Mouse (Mus musculus): ENCODE data around the gene Mrpl24. TPM values are rescaled to one million over a fixed set of nuclear protein-coding genes. Genes with fewer than 3 reads are reported as not detected.

The Mrpl24 gene
- total and polyA plus RNA-seq, 2 experiments from 2014 or later: 39.7 to 41.7 TPM

GRCm38 (mm10) chr3:87972203-87972664 lies 52.9 kb downstream of the Mrpl24 start:
- no peak overlapping the region; the same call in 1 of the 2 replicates for H3K9ac ChIP-seq (replicated peaks; ENCODE audit: low read length, poor library complexity, severe bottlenecking)
- H3K9me3 ChIP-seq (ENCODE audit: low read length): no peaks in the 10 kb centered on the region
- 0 out of 2 replicates have a peak, but pooled peaks cover 3% of the 10 kb centered on the region for H3K4me1 ChIP-seq (ENCODE audit: insufficient read depth, low read length)
- H3K27me3 ChIP-seq (ENCODE audit: insufficient read depth, low read length): 0 out of 2 replicates have a peak, but pooled peaks cover 11% of the 10 kb centered on the region
- DNase-seq (ENCODE audit: low spot score) (no peak), ATAC-seq (ENCODE audit: low FRiP score) (peak; percentile 48)
- TF ChIP-seq CTCF (IDR thresholded peaks at IDR 0.05): no peak
- peak overlapping the region; percentile 48 for H3K4me3 ChIP-seq (ENCODE audit: low read depth, low read length)
- H3K4me2 ChIP-seq (ENCODE audit: low read depth, low read length, poor library complexity, severe bottlenecking): peak overlapping the region; percentile 92
- H3K27ac ChIP-seq (ENCODE audit: low read depth, low read length): no peak overlapping the region
- peaks cover 4% of the 10 kb centered on the region; the same call in 1 of the 2 replicates for H3K36me3 ChIP-seq (ENCODE audit: insufficient read depth, low read length)
- 11% methylated on average over 8 of the region's 8 CpGs for WGBS

- peaks cover 4% of the 10 kb centered on the region; the same call in 1 of the 2 replicates for H3K36me3 ChIP-seq (ENCODE audit: insufficient read depth, low read length)
- H3K4me1 ChIP-seq (ENCODE audit: insufficient read depth, low read length): 0 out of 2 replicates have a peak, but pooled peaks cover 3% of the 10 kb centered on the region
- H3K9me3 ChIP-seq (ENCODE audit: low read length): no peaks in the 10 kb centered on the region
- H3K27me3 ChIP-seq (ENCODE audit: insufficient read depth, low read length): 0 out of 2 replicates have a peak, but pooled peaks cover 11% of the 10 kb centered on the region
- WGBS: 23% methylated on average over 5 of the region's 5 CpGs
- H3K4me2 ChIP-seq (ENCODE audit: low read depth, low read length, poor library complexity, severe bottlenecking): peak overlapping the region; percentile 92
- peak overlapping the region; percentile 48 for H3K4me3 ChIP-seq (ENCODE audit: low read depth, low read length)
- DNase-seq (ENCODE audit: low spot score) (no peak), ATAC-seq (ENCODE audit: low FRiP score) (no peak)
- H3K9ac ChIP-seq (replicated peaks; ENCODE audit: low read length, poor library complexity, severe bottlenecking): no peak overlapping the region; the same call in 1 of the 2 replicates
- TF ChIP-seq CTCF (IDR thresholded peaks at IDR 0.05): no peak
- H3K27ac ChIP-seq (ENCODE audit: low read depth, low read length): no peak overlapping the region
Measured at GRCm38 (mm10) chr3:87972776-87973175, 53.5 kb downstream of the Mrpl24 start.

Other genes starting within 250 kb of the Mrpl24 start
- 0.66 and 1.2 TPM in 2 replicates for gene Lrrc71, start 170.9 kb upstream of the Mrpl24 start, total RNA-seq (2014; rRNA removed)
- 0.96 and 1.3 TPM in 2 replicates for gene Lrrc71, start 170.9 kb upstream of the Mrpl24 start, polyA plus RNA-seq (2015; fragmentation: Nextera tagmentation; extraction: Ambion mirVana)
- 1.1 and 2.4 TPM in 2 replicates for gene Ntrk1, start 124.3 kb upstream of the Mrpl24 start, total RNA-seq (2014; rRNA removed)
- gene Ntrk1, start 124.3 kb upstream of the Mrpl24 start, polyA plus RNA-seq (2015; fragmentation: Nextera tagmentation; extraction: Ambion mirVana): 1.7 and 1.8 TPM in 2 replicates
- 0.16 and 0.42 TPM in 2 replicates for gene Insrr, start 122.6 kb upstream of the Mrpl24 start, total RNA-seq (2014; rRNA removed)
- gene Insrr, start 122.6 kb upstream of the Mrpl24 start, polyA plus RNA-seq (2015; fragmentation: Nextera tagmentation; extraction: Ambion mirVana): 0.25 and 0.27 TPM in 2 replicates
- gene Pear1, start 95.2 kb upstream of the Mrpl24 start, total RNA-seq (2014; rRNA removed): 15.6 and 19.0 TPM in 2 replicates
- gene Pear1, start 95.2 kb upstream of the Mrpl24 start, polyA plus RNA-seq (2015; fragmentation: Nextera tagmentation; extraction: Ambion mirVana): 5.7 and 6.1 TPM in 2 replicates
- not detected in 2 replicates for gene Sh2d2a, start 72.8 kb upstream of the Mrpl24 start, total RNA-seq (2014; rRNA removed)
- not detected in 2 replicates for gene Sh2d2a, start 72.8 kb upstream of the Mrpl24 start, polyA plus RNA-seq (2015; fragmentation: Nextera tagmentation; extraction: Ambion mirVana)
- gene Prcc, start 33.9 kb upstream of the Mrpl24 start, total RNA-seq (2014; rRNA removed): 92.6 and 94.8 TPM in 2 replicates
- 21.1 and 24.3 TPM in 2 replicates for gene Prcc, start 33.9 kb upstream of the Mrpl24 start, polyA plus RNA-seq (2015; fragmentation: Nextera tagmentation; extraction: Ambion mirVana)
- 86.5 and 89.7 TPM in 2 replicates for gene Hdgf, start 13.2 kb upstream of the Mrpl24 start, total RNA-seq (2014; rRNA removed)
- 135 and 139 TPM in 2 replicates for gene Hdgf, start 13.2 kb upstream of the Mrpl24 start, polyA plus RNA-seq (2015; fragmentation: Nextera tagmentation; extraction: Ambion mirVana)
- 20.5 and 21.0 TPM in 2 replicates for gene Isg20l2, start 10.8 kb downstream of the Mrpl24 start, total RNA-seq (2014; rRNA removed)
- gene Isg20l2, start 10.8 kb downstream of the Mrpl24 start, polyA plus RNA-seq (2015; fragmentation: Nextera tagmentation; extraction: Ambion mirVana): 13.6 and 14.7 TPM in 2 replicates
- 27.8 and 28.2 TPM in 2 replicates for gene Rrnad1, start 11.2 kb downstream of the Mrpl24 start, total RNA-seq (2014; rRNA removed)
- gene Rrnad1, start 11.2 kb downstream of the Mrpl24 start, polyA plus RNA-seq (2015; fragmentation: Nextera tagmentation; extraction: Ambion mirVana): 17.6 and 19.1 TPM in 2 replicates
- gene Crabp2, start 29.2 kb downstream of the Mrpl24 start, total RNA-seq (2014; rRNA removed): 19.2 and 27.1 TPM in 2 replicates
- 49.0 and 50.8 TPM in 2 replicates for gene Crabp2, start 29.2 kb downstream of the Mrpl24 start, polyA plus RNA-seq (2015; fragmentation: Nextera tagmentation; extraction: Ambion mirVana)
- 22.4 and 37.1 TPM in 2 replicates for gene Nes, start 51.6 kb downstream of the Mrpl24 start, total RNA-seq (2014; rRNA removed)
- 8.2 and 8.8 TPM in 2 replicates for gene Nes, start 51.6 kb downstream of the Mrpl24 start, polyA plus RNA-seq (2015; fragmentation: Nextera tagmentation; extraction: Ambion mirVana)
- 248 and 284 TPM in 2 replicates for gene Bcan, start 80.7 kb downstream of the Mrpl24 start, total RNA-seq (2014; rRNA removed)
- 180 and 212 TPM in 2 replicates for gene Bcan, start 80.7 kb downstream of the Mrpl24 start, polyA plus RNA-seq (2015; fragmentation: Nextera tagmentation; extraction: Ambion mirVana)
- 2.4 and 3.0 TPM in 2 replicates for gene Hapln2, start 108.1 kb downstream of the Mrpl24 start, total RNA-seq (2014; rRNA removed)
- gene Hapln2, start 108.1 kb downstream of the Mrpl24 start, polyA plus RNA-seq (2015; fragmentation: Nextera tagmentation; extraction: Ambion mirVana): 0.83 and 0.85 TPM in 2 replicates
- gene Gpatch4, start 123.6 kb downstream of the Mrpl24 start, total RNA-seq (2014; rRNA removed): 7.8 and 18.5 TPM in 2 replicates
- 32.3 and 35.7 TPM in 2 replicates for gene Gpatch4, start 123.6 kb downstream of the Mrpl24 start, polyA plus RNA-seq (2015; fragmentation: Nextera tagmentation; extraction: Ambion mirVana)
- gene Naxe, start 139.0 kb downstream of the Mrpl24 start, total RNA-seq (2014; rRNA removed): 85.2 and 123 TPM in 2 replicates
- gene Naxe, start 139.0 kb downstream of the Mrpl24 start, polyA plus RNA-seq (2015; fragmentation: Nextera tagmentation; extraction: Ambion mirVana): 166 and 176 TPM in 2 replicates
- not detected in 2 replicates for gene Ttc24, start 158.8 kb downstream of the Mrpl24 start, total RNA-seq (2014; rRNA removed)
- not detected in 2 replicates for gene Ttc24, start 158.8 kb downstream of the Mrpl24 start, polyA plus RNA-seq (2015; fragmentation: Nextera tagmentation; extraction: Ambion mirVana)
- gene Iqgap3, start 162.5 kb downstream of the Mrpl24 start, total RNA-seq (2014; rRNA removed): 3.1 and 5.4 TPM in 2 replicates
- 1.2 and 1.4 TPM in 2 replicates for gene Iqgap3, start 162.5 kb downstream of the Mrpl24 start, polyA plus RNA-seq (2015; fragmentation: Nextera tagmentation; extraction: Ambion mirVana)
- 45.5 and 59.6 TPM in 2 replicates for gene Mef2d, start 222.9 kb downstream of the Mrpl24 start, total RNA-seq (2014; rRNA removed)
- gene Mef2d, start 222.9 kb downstream of the Mrpl24 start, polyA plus RNA-seq (2015; fragmentation: Nextera tagmentation; extraction: Ambion mirVana): 21.5 and 26.1 TPM in 2 replicates